Comparison of ENCODE assay signal across 8 mouse cellular contexts in the genomic region with DNA sequence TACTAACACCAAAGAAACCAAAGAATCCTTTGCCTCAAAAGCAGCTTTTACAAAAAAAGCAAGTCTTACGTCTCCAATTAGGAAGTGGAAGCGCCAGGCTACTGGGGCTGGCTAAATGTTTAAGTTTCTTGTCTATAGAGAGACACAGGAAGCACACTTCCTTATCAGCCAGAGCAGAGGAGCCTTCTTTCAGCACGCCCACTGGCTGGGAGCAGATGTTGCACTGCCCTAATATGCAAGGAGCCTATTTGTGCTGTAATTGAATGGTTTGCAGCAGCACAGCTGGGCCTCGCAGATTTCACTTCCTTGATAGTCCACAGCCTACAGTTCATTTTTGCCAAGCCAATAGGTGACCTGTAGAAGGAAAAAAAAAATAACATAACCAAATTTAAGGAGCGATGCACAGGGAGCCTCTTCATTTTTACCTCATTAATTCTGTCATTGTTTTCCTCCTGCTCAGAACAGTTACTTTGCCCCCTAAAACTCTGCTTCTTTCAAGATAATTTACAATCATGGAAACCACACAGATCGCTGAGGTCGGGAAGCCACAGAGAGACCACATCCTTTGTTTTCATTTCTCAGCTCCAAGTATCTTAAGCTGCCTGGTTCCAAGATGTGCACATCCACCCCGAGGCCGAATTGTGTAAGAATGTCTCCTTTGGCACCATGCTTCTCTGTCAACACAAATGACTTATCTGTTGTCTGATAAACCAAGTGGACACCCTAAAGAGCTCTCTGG.
DNase-seq lines count a peak whose midpoint lies in the region; ATAC-seq lines count a peak whose summit lies in the region.

No protein-coding gene starts in this region.

- 70% methylated on average over 9 of the region's 9 CpGs for WGBS in forebrain, embryonic 10.5 days
- 76% methylated on average over 9 of the region's 9 CpGs for WGBS in forebrain, embryonic 16.5 days
- WGBS in liver, embryonic 11.5 days = 19% methylated on average over 9 of the region's 9 CpGs
- 53% methylated on average over 9 of the region's 9 CpGs for WGBS in neural tube, embryonic 12.5 days

- intact Hi-C loops in heart, postnatal 36 days (cut with DNase I) = no loop called here
- intact Hi-C loops in left cerebral cortex, postnatal 10 days (cut with DNase I) = no loop called here

- no peak overlapping the region for H3K9ac ChIP-seq in forebrain, embryonic 16.5 days (replicated peaks; ENCODE audit: low read depth, low read length)
- H3K9ac ChIP-seq in liver, embryonic 11.5 days (ENCODE audit: low read depth, low read length) = no peak overlapping the region
- no peak overlapping the region for H3K9ac ChIP-seq in neural tube, embryonic 12.5 days

- no peak overlapping the region for H3K4me3 ChIP-seq in forebrain, embryonic 10.5 days
- no peak overlapping the region for H3K4me3 ChIP-seq in forebrain, embryonic 16.5 days (replicated peaks; ENCODE audit: low read length)
- H3K4me3 ChIP-seq in liver, embryonic 11.5 days (ENCODE audit: low read depth, low read length) = no peak overlapping the region
- H3K4me3 ChIP-seq in neural tube, embryonic 12.5 days = no peak overlapping the region

- H3K4me1 ChIP-seq in forebrain, embryonic 10.5 days = no peaks in the 10 kb centered on the region
- no peaks in the 10 kb centered on the region for H3K4me1 ChIP-seq in forebrain, embryonic 16.5 days (replicated peaks; ENCODE audit: control insufficient read depth, insufficient read depth, low read length)
- peaks cover 24% of the 10 kb centered on the region for H3K4me1 ChIP-seq in liver, embryonic 11.5 days (replicated peaks; ENCODE audit: control insufficient read depth, insufficient read depth, low read length)
- H3K4me1 ChIP-seq in neural tube, embryonic 12.5 days = no peaks in the 10 kb centered on the region

- no peak for ATAC-seq in forebrain, embryonic 16.5 days
- ATAC-seq in liver, embryonic 11.5 days (replicated peaks; ENCODE audit: low FRiP score) = peak; percentile 99
- peak; percentile 72; the same call in 1 of the 2 replicates for ATAC-seq in neural tube, embryonic 12.5 days (ENCODE audit: low FRiP score, low read depth)

- H3K9me3 ChIP-seq in forebrain, embryonic 10.5 days = no peaks in the 10 kb centered on the region
- no peaks in the 10 kb centered on the region for H3K9me3 ChIP-seq in forebrain, embryonic 16.5 days (ENCODE audit: control insufficient read depth, low read length)
- H3K9me3 ChIP-seq in liver, embryonic 11.5 days (ENCODE audit: control insufficient read depth, low read length) = no peaks in the 10 kb centered on the region
- H3K9me3 ChIP-seq in neural tube, embryonic 12.5 days = no peaks in the 10 kb centered on the region

- H3K4me2 ChIP-seq in forebrain, embryonic 16.5 days (ENCODE audit: low read length) = no peak overlapping the region
- H3K4me2 ChIP-seq in liver, embryonic 11.5 days = peak overlapping the region; percentile 50
- no peak overlapping the region for H3K4me2 ChIP-seq in neural tube, embryonic 12.5 days (replicated peaks)

- peak overlapping the region; percentile 22 for H3K27ac ChIP-seq in forebrain, embryonic 10.5 days
- H3K27ac ChIP-seq in forebrain, embryonic 16.5 days (ENCODE audit: low read length) = no peak overlapping the region
- peak overlapping the region; percentile 96 for H3K27ac ChIP-seq in liver, embryonic 11.5 days (ENCODE audit: low read depth, low read length)
- no peak overlapping the region for H3K27ac ChIP-seq in neural tube, embryonic 12.5 days

- no peaks in the 10 kb centered on the region for H3K27me3 ChIP-seq in forebrain, embryonic 10.5 days (ENCODE audit: poor library complexity, severe bottlenecking)
- no peaks in the 10 kb centered on the region for H3K27me3 ChIP-seq in forebrain, embryonic 16.5 days (replicated peaks; ENCODE audit: control insufficient read depth, insufficient read depth, low read length)
- no peaks in the 10 kb centered on the region for H3K27me3 ChIP-seq in liver, embryonic 11.5 days (replicated peaks; ENCODE audit: control insufficient read depth, insufficient read depth, low read length)
- no peaks in the 10 kb centered on the region for H3K27me3 ChIP-seq in neural tube, embryonic 12.5 days (replicated peaks)

- no peak for DNase-seq in forebrain, embryonic 10.5 days (ENCODE audit: extremely low spot score, low spot score)
- peak; percentile 76 for DNase-seq in embryo, embryonic 10 days (ENCODE audit: low spot score)
- DNase-seq in heart, postnatal 36 days = peak; percentile 21 to 32
- DNase-seq in liver, embryonic 11.5 days (ENCODE audit: low spot score) = peak; percentile 73
- DNase-seq in left cerebral cortex, postnatal 10 days (ENCODE audit: extremely low spot score in 1 of 2, low spot score in 2 of 2) = no peak
- no peak for DNase-seq in left cerebral cortex, adult 9 months (ENCODE audit: low spot score in 2 of 2)

- H3K36me3 ChIP-seq in forebrain, embryonic 10.5 days (replicated peaks) = no peaks in the 10 kb centered on the region
- H3K36me3 ChIP-seq in forebrain, embryonic 16.5 days (ENCODE audit: control insufficient read depth, insufficient read depth) = no peaks in the 10 kb centered on the region
- no peaks in the 10 kb centered on the region for H3K36me3 ChIP-seq in liver, embryonic 11.5 days (ENCODE audit: control insufficient read depth, insufficient read depth, low read length)
- no peaks in the 10 kb centered on the region for H3K36me3 ChIP-seq in neural tube, embryonic 12.5 days

Comparison
In these comparisons a context has a peak if more than half of its experiments do, and no peak if none do; other contexts are left out.
1. H3K27ac ChIP-seq: peak in forebrain, embryonic 10.5 days (single experiment) and liver, embryonic 11.5 days (single experiment); none in forebrain, embryonic 16.5 days (single experiment) and neural tube, embryonic 12.5 days (single experiment).
2. DNase-seq: peak in embryo, embryonic 10 days (single experiment), heart, postnatal 36 days (2 of 2) and liver, embryonic 11.5 days (single experiment); none in forebrain, embryonic 10.5 days (single experiment), left cerebral cortex, postnatal 10 days (0 of 2) and left cerebral cortex, adult 9 months (0 of 2).